Mouse (Mus musculus): ENCODE measurements around the gene Vmn2r8. TPM values are rescaled to one million over a fixed set of nuclear protein-coding genes. Genes with fewer than 3 reads are reported as not detected.
"Not testable (repeated sequence)": the region's sequence is repeated elsewhere in the genome, so short reads cannot be mapped to it uniquely, and the experiment has no call there.

Gene Vmn2r8
- polyA plus RNA-seq (2011; ENCODE audit: insufficient read depth, insufficient read length, low replicate concordance, missing spikeins), result 0.11 TPM in 1 of 2 replicates, not detected in the other

GRCm38 (mm10) chr5:108808750-108809149, at the start of gene Vmn2r8:
Gene Vmn2r8 (minus strand): TSS chr5:108808850.
- H3K4me3 ChIP-seq (replicated peaks; ENCODE audit: control insufficient read depth, low read depth, low read length); H3K27ac ChIP-seq (ENCODE audit: control insufficient read depth, insufficient read depth, low read depth, low read length, poor library complexity); H3K4me1 ChIP-seq (ENCODE audit: control insufficient read depth, insufficient read depth, low read length): not testable (repeated sequence)
- 62% methylated on average over 2 of the region's 2 CpGs for WGBS

- not testable (repeated sequence) for H3K4me1 ChIP-seq (ENCODE audit: control insufficient read depth, insufficient read depth, low read length); H3K4me3 ChIP-seq (replicated peaks; ENCODE audit: control insufficient read depth, low read depth, low read length); H3K27ac ChIP-seq (ENCODE audit: control insufficient read depth, insufficient read depth, low read depth, low read length, poor library complexity)
- 60% methylated on average over 1 of the region's 1 CpGs for WGBS
Observed at GRCm38 (mm10) chr5:108852501-108852900, 43.9 kb upstream of the Vmn2r8 start, which contains the start of gene Vmn2r9. Gene Vmn2r9 (minus strand): TSS chr5:108852601.

DNA sequence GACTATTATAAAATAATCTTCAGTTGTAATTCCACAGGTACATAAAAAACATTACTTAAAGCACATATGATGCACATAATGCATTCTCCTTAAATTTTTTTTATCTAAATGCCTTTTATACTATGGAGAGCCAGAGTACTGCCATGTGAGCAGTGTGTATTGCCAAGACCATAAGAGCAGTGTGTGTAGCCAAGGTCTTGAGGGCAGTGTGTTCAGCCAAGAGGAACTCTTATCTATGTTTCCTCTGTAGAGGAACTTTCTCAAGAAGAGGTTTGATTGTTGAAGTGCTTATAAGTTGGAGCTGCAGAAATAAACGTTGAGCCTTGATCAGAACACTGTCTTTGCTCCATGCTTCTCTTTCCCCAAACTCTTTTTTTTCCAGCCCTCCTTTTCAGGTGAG, 40.8 kb upstream of the Vmn2r8 start:
- TF ChIP-seq POLR2A (IDR thresholded peaks at IDR 0.05; ENCODE audit: borderline replicate concordance, control insufficient read depth, low read depth, low read length) (no peak), CTCF (IDR thresholded peaks at IDR 0.05; ENCODE audit: control insufficient read depth, insufficient read depth, low read length) (no peak)
- 41% methylated on average over 1 of the region's 1 CpGs for WGBS
- Histone ChIP-seq H3K4me3 (replicated peaks; ENCODE audit: control insufficient read depth, low read depth, low read length) (no peak overlapping the region), H3K4me1 (ENCODE audit: control insufficient read depth, insufficient read depth, low read length) (no peaks in the 10 kb centered on the region), H3K27ac (ENCODE audit: control insufficient read depth, insufficient read depth, low read depth, low read length, poor library complexity) (no peak overlapping the region)

- WGBS, result 51% methylated on average over 1 of the region's 1 CpGs
- H3K27ac ChIP-seq (ENCODE audit: control insufficient read depth, insufficient read depth, low read depth, low read length, poor library complexity), result no peak overlapping the region
- H3K4me3 ChIP-seq (replicated peaks; ENCODE audit: control insufficient read depth, low read depth, low read length), result no peak overlapping the region
- TF ChIP-seq CTCF (IDR thresholded peaks at IDR 0.05; ENCODE audit: control insufficient read depth, insufficient read depth, low read length) (no peak), POLR2A (IDR thresholded peaks at IDR 0.05; ENCODE audit: borderline replicate concordance, control insufficient read depth, low read depth, low read length) (no peak)
- no peaks in the 10 kb centered on the region for H3K4me1 ChIP-seq (ENCODE audit: control insufficient read depth, insufficient read depth, low read length)
Observed at GRCm38 (mm10) chr5:108836156-108836555, 27.5 kb upstream of the Vmn2r8 start.

GRCm38 (mm10) chr5:108823276-108823675, 14.6 kb upstream of the Vmn2r8 start:
- TF ChIP-seq CTCF (IDR thresholded peaks at IDR 0.05; ENCODE audit: control insufficient read depth, insufficient read depth, low read length) (no peak), POLR2A (IDR thresholded peaks at IDR 0.05; ENCODE audit: borderline replicate concordance, control insufficient read depth, low read depth, low read length) (no peak)
- no peak overlapping the region for H3K4me3 ChIP-seq (replicated peaks; ENCODE audit: control insufficient read depth, low read depth, low read length)
- 80% methylated on average over 2 of the region's 2 CpGs for WGBS
- no peak overlapping the region for H3K27ac ChIP-seq (ENCODE audit: control insufficient read depth, insufficient read depth, low read depth, low read length, poor library complexity)
- H3K4me1 ChIP-seq (ENCODE audit: control insufficient read depth, insufficient read depth, low read length), result no peaks in the 10 kb centered on the region

GRCm38 (mm10) chr5:108803646-108804045, 5.0 kb downstream of the Vmn2r8 start:
- TF ChIP-seq CTCF (IDR thresholded peaks at IDR 0.05; ENCODE audit: control insufficient read depth, insufficient read depth, low read length), result no peak
- no peak for TF ChIP-seq POLR2A (IDR thresholded peaks at IDR 0.05; ENCODE audit: borderline replicate concordance, control insufficient read depth, low read depth, low read length)
- WGBS, result 32% methylated on average over 1 of the region's 1 CpGs
- H3K27ac ChIP-seq (ENCODE audit: control insufficient read depth, insufficient read depth, low read depth, low read length, poor library complexity), result no peak overlapping the region
- no peak overlapping the region for H3K4me3 ChIP-seq (replicated peaks; ENCODE audit: control insufficient read depth, low read depth, low read length)
- no peaks in the 10 kb centered on the region for H3K4me1 ChIP-seq (ENCODE audit: control insufficient read depth, insufficient read depth, low read length)

GRCm38 (mm10) chr5:108795263-108795662, 13.4 kb downstream of the Vmn2r8 start, which contains the start of gene Tmed11:
Gene Tmed11 (minus strand): TSS chr5:108795363.
- not testable (repeated sequence) for H3K4me1 ChIP-seq (ENCODE audit: control insufficient read depth, insufficient read depth, low read length); H3K27ac ChIP-seq (ENCODE audit: control insufficient read depth, insufficient read depth, low read depth, low read length, poor library complexity); H3K4me3 ChIP-seq (replicated peaks; ENCODE audit: control insufficient read depth, low read depth, low read length)
- 50% methylated on average over 2 of the region's 2 CpGs for WGBS

- H3K4me3 ChIP-seq (replicated peaks; ENCODE audit: control insufficient read depth, low read depth, low read length); H3K4me1 ChIP-seq (ENCODE audit: control insufficient read depth, insufficient read depth, low read length); H3K27ac ChIP-seq (ENCODE audit: control insufficient read depth, insufficient read depth, low read depth, low read length, poor library complexity): not testable (repeated sequence)
- 54% methylated on average over 1 of the region's 1 CpGs for WGBS
Observed at GRCm38 (mm10) chr5:108790385-108790784, 18.3 kb downstream of the Vmn2r8 start.

GRCm38 (mm10) chr5:108774630-108775306, 33.9 kb downstream of the Vmn2r8 start, which contains the start of gene Rnf212:
Gene Rnf212 (minus strand): TSS chr5:108774982.
- Histone ChIP-seq H3K27ac (ENCODE audit: control insufficient read depth, insufficient read depth, low read depth, low read length, poor library complexity) (no peak within 1 kb of the TSS), H3K4me3 (replicated peaks; ENCODE audit: control insufficient read depth, low read depth, low read length) (no peak within 1 kb of the TSS), H3K4me1 (ENCODE audit: control insufficient read depth, insufficient read depth, low read length) (no peaks in the 10 kb centered on the region)
- TF ChIP-seq POLR2A (IDR thresholded peaks at IDR 0.05; ENCODE audit: borderline replicate concordance, control insufficient read depth, low read depth, low read length), result no peak
- no peak for TF ChIP-seq CTCF (IDR thresholded peaks at IDR 0.05; ENCODE audit: control insufficient read depth, insufficient read depth, low read length)
- 70% methylated on average over 40 of the region's 40 CpGs for WGBS
